Mouse (Mus musculus): ENCODE results near the gene 2610318N02Rik. TPM values are rescaled to one million over a fixed set of nuclear protein-coding genes. Genes with fewer than 3 reads are reported as not detected.

Gene 2610318N02Rik
- total RNA-seq, 2 experiments from 2014 or later = 1.1 to 2.5 TPM

GRCm38 (mm10) chr16:17069511-17070443 lies 55.2 kb downstream of the 2610318N02Rik start, which contains the start of gene Ypel1:
Gene Ypel1, plus strand, starts transcription at chr16:17069696.
- peak; percentile 39 for TF ChIP-seq CTCF (IDR thresholded peaks at IDR 0.05)
- intact Hi-C loops (cut with DNase I) = loop anchor here (2.0 to 5.0 kb wide), 3 partner anchors 83 to 208 kb away; partner anchors contain the start of gene Tmem191c
- Histone ChIP-seq H3K27ac (peak within 1 kb of the TSS; percentile 84), H3K4me3 (peak within 1 kb of the TSS; percentile 71)
- DNase-seq (ENCODE audit: extremely low spot score in 1 of 2, low spot score in 2 of 2) = peak; percentile 88 to 90

- no peak overlapping the region for H3K4me3 ChIP-seq
- DNase-seq (ENCODE audit: extremely low spot score in 1 of 2, low spot score in 2 of 2) = no peak
- no peak for TF ChIP-seq CTCF (IDR thresholded peaks at IDR 0.05)
- intact Hi-C loops (cut with DNase I) = no loop called here
- H3K27ac ChIP-seq = no peak overlapping the region
Measured at GRCm38 (mm10) chr16:17067552-17067951, 57.4 kb downstream of the 2610318N02Rik start.

Small RNAs within 50 kb of the gene (microRNA-seq; reads per million reads assigned to microRNA genes)
- gene Mir130b = 97.3 to 106 reads per million in 2 experiments
- gene Mir301b = 0.24 to 4.4 reads per million in 2 experiments

Other genes starting within 250 kb of the 2610318N02Rik start
- gene Ppm1f, start 228.7 kb downstream of the 2610318N02Rik start, total RNA-seq (2021) = 10 to 100 TPM; 47.3 to 57.9 TPM
- 100 to 1,000 TPM; 442 to 445 TPM for gene Mapk1, start 141.8 kb downstream of the 2610318N02Rik start, total RNA-seq (2021)
- gene Ypel1, start 55.5 kb downstream of the 2610318N02Rik start, total RNA-seq (2021) = 10 to 100 TPM; 36.4 to 40.6 TPM
- gene Ppil2, start 13.9 kb downstream of the 2610318N02Rik start, total RNA-seq (2021) = 10 to 100 TPM; 85.3 to 89.8 TPM
- 10 to 100 TPM; 20.2 to 25.2 TPM for gene Sdf2l1, start 7.2 kb upstream of the 2610318N02Rik start, total RNA-seq (2021)
- gene Ydjc, start 19.5 kb upstream of the 2610318N02Rik start, total RNA-seq (2021) = 10 to 100 TPM; 24.0 to 25.4 TPM
- gene Ccdc116, start 22.1 kb upstream of the 2610318N02Rik start, total RNA-seq (2021) = 1 to 10 TPM; 1.3 to 2.1 TPM
- 100 to 1,000 TPM; 140 to 146 TPM for gene Ube2l3, start 77.5 kb upstream of the 2610318N02Rik start, total RNA-seq (2021)
- 1 to 10 TPM; 1.8 to 2.0 TPM for gene Rimbp3, start 83.4 kb upstream of the 2610318N02Rik start, total RNA-seq (2021)
- gene Hic2, start 108.4 kb upstream of the 2610318N02Rik start, total RNA-seq (2021) = 1 to 10 TPM; 5.3 to 6.0 TPM
- gene Tmem191c, start 150.9 kb upstream of the 2610318N02Rik start, total RNA-seq (2021) = 100 to 1,000 TPM; 105 to 116 TPM
- gene Serpind1, start 206.2 kb upstream of the 2610318N02Rik start, total RNA-seq (2021) = 1 to 10 TPM; 1.8 to 2.8 TPM